Mouse (Mus musculus) heart, adult 2 months (tissue): Measurements from ENCODE around the gene Fsip1. TPM values are rescaled to one million over a fixed set of nuclear protein-coding genes. Genes with fewer than 3 reads are reported as not detected.

ENCODE experiments used
- DNase-seq, 2 experiments: peaks; one replicate each; pipeline ENCODE4 v3.0.0; 2021
- H3K27ac ChIP-seq: fragments of 200-600 bp; 2 replicates; pipeline ENCODE4 v1.8.1; 2022
- H3K27me3 ChIP-seq: fragments of 200-500 bp; 2 replicates; pipeline ENCODE4 v1.6.1; 2012; ENCODE audit warnings: mild to moderate bottlenecking, low read length, inconsistent platforms, mixed read lengths; ENCODE audit not compliant: control insufficient read depth, insufficient read depth
- H3K36me3 ChIP-seq: fragments of 200-500 bp; 2 replicates; pipeline ENCODE4 v1.6.1; 2012; ENCODE audit warnings: low read length, inconsistent platforms; ENCODE audit not compliant: control insufficient read depth, insufficient read depth
- H3K4me1 ChIP-seq: fragments of 200-500 bp; 2 replicates; pipeline ENCODE4 v1.6.1; 2011; ENCODE audit warnings: low read length; ENCODE audit not compliant: control insufficient read depth, insufficient read depth
- H3K4me3 ChIP-seq: fragments of 200-600 bp; 2 replicates; pipeline ENCODE4 v1.8.1; 2022
- H3K79me2 ChIP-seq: fragments of 200-500 bp; replicated peaks from 2 replicates; pipeline ENCODE4 v1.6.1; 2012; ENCODE audit warnings: mild to moderate bottlenecking, inconsistent platforms, low read length, moderate library complexity, mixed read lengths; ENCODE audit not compliant: control insufficient read depth, insufficient read depth
- H3K9ac ChIP-seq: fragments of 200-500 bp; 2 replicates; pipeline ENCODE4 v1.6.1; 2012; ENCODE audit warnings: low read depth, mild to moderate bottlenecking, control low read depth, inconsistent platforms, low read length, mixed read lengths
- CTCF ChIP-seq: fragments of 200-600 bp; IDR thresholded peaks from 2 replicates; pipeline ENCODE4 v1.8.1; 2022; ENCODE audit warnings: antibody characterized with exemption, mild to moderate bottlenecking, moderate library complexity
- EP300 ChIP-seq: fragments of 200-500 bp; IDR thresholded peaks from 2 replicates; pipeline ENCODE4 v1.6.1; 2011; ENCODE audit warnings: low read depth, low read length, control low read depth; ENCODE audit not compliant: insufficient read depth
- POLR2A ChIP-seq: fragments of 200-500 bp; IDR thresholded peaks from 2 replicates; pipeline ENCODE4 v1.6.1; 2011; ENCODE audit warnings: mild to moderate bottlenecking, low read depth, low read length, control low read depth; ENCODE audit not compliant: insufficient read depth
- WGBS: fragments of 180-500 bp; shearing (Covaris S2); methylation state at CpG from one replicate; pipeline ENCODE4 v1.1.7; 2018; 5-methylcytosine and 5-hydroxymethylcytosine counted together
- intact Hi-C: fragments of 180-260 bp; cut with DNase I; formaldehyde crosslinking; loops from one replicate; pipeline ENCODE4 v1.15.1; 2025
- long read RNA-seq: library from polyadenylated mRNA; stranded (forward); transcript quantifications from one replicate; pipeline ENCODE4 v2.0.0, GENCODE M21; 2021
- polyA plus RNA-seq: library from polyadenylated mRNA; depleted of rRNA; stranded (reverse); fragments of >200 nt; gene quantifications from 2 replicates; pipeline ENCODE4 v1.2.3, GENCODE M21; 2012; rRNA removed
- total RNA-seq, 2 experiments: library from RNA; stranded (reverse); gene quantifications; 2 replicates each; pipeline ENCODE4 v1.2.3; 2021

Fsip1 gene
- not detected for total RNA-seq
- 0.06 TPM in 1 of 2 replicates, not detected in the other for polyA plus RNA-seq
- long read RNA-seq, result 0 reads

DNA sequence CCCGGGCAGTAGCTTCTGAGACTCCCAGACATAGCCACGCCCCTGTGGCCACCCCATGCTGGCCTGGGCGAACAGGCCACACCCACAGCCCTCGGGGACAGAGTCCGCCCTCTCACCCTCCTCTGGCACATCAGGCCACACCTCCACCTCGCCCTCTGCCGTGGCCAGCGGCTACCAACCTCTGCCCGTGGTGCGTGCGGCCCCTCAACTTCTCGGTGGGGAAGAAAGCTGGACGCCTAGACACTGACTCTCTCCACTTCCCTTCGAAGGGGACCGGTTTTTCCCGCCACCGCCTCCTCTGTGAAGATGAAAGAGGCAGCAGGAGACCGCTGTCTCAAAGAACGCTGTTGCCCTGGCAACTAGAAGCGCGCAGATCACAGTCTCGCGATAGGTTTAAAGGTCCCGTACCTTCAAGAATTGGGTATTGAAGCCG, at the start of gene Fsip1:
Gene Fsip1, minus strand, starts transcription at position 346 of the 433 bp plus-strand sequence.
- under 1% methylated on average over 25 of the region's 25 CpGs for WGBS
- Histone ChIP-seq H3K4me1 (no peaks in the 10 kb centered on the region), H3K79me2 (no peaks in the 10 kb centered on the region), H3K27ac (no peak within 1 kb of the TSS), H3K36me3 (no peaks in the 10 kb centered on the region), H3K9ac (peak within 1 kb of the TSS; percentile 54; the same call in 1 of the 2 replicates), H3K27me3 (0 out of 2 replicates have a peak, but pooled peaks cover 2% of the 10 kb centered on the region), H3K4me3 (peak within 1 kb of the TSS; percentile 40)
- TF ChIP-seq POLR2A, result no peak
- TF ChIP-seq EP300, result no peak
- no peak for TF ChIP-seq CTCF
- intact Hi-C loops, result no loop called here
- peak; percentile 69 to 82 for DNase-seq

DNA sequence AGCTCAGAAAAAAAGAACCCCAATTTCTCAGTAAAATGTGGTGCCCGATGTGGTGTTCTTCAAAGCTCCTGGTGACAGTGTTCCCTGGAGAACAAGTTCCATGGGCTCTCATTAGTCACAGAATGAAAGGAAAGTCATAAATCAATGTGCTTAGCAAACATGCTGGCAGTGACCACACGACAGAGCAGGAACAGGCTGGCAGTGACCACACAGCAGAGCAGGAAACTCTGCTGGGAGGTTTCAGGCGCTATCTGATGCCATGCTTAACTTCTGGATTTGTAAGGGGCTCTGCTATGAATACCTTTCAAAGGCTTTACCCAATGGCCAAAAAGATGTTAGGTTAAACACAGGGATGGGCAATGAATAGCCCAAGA, 49.7 kb upstream of the Fsip1 start:
- H3K27ac ChIP-seq, result no peak overlapping the region
- H3K4me1 ChIP-seq, result no peaks in the 10 kb centered on the region
- no peaks in the 10 kb centered on the region for H3K27me3 ChIP-seq
- no peak for TF ChIP-seq CTCF
- TF ChIP-seq EP300, result no peak
- no peak for TF ChIP-seq POLR2A
- H3K4me3 ChIP-seq, result no peak overlapping the region
- no peaks in the 10 kb centered on the region for H3K36me3 ChIP-seq
- H3K79me2 ChIP-seq, result no peaks in the 10 kb centered on the region
- no peak for DNase-seq
- no peak overlapping the region for H3K9ac ChIP-seq
- intact Hi-C loops, result no loop called here
- WGBS, result 56% methylated on average over 3 of the region's 3 CpGs

DNA sequence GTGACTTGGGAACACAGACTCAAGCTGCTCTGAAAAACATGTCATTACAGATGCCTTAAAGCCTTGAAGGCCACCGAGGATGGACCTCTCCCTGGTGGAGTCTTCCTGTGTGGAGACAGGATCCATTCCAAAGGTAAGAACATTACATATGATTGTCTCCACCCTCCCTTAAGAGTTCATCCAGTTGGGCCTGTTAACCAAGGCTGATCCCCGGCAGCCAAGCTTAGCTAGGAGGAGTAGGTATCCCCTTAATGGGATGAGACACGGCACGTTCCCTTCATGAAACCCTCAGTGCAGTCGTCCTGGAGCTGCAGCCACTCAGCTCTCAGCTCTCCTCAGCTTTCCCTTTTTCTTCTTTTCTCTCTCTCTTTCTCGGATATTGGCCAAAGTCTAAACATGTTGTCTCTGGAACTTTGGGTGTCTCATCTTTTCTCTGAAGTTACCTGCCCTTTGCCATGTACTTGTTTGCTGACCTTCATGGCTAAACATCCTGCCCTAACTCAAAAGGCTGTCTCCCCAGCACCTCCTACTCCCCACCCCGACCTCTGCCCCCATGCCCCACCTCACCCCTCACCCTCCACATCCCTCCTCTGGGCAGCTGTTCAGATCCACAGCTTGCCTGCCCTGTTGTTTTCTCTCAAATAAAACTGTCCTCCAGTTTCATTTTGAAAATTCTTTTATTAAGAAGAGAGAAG, 49.2 kb upstream of the Fsip1 start:
- Histone ChIP-seq H3K4me1 (no peaks in the 10 kb centered on the region), H3K36me3 (no peaks in the 10 kb centered on the region), H3K27ac (no peak overlapping the region), H3K27me3 (no peaks in the 10 kb centered on the region), H3K4me3 (no peak overlapping the region), H3K79me2 (no peaks in the 10 kb centered on the region), H3K9ac (no peak overlapping the region)
- 81% methylated on average over 7 of the region's 7 CpGs for WGBS
- DNase-seq, result no peak
- no peak for TF ChIP-seq POLR2A
- no peak for TF ChIP-seq CTCF
- no peak for TF ChIP-seq EP300
- intact Hi-C loops, result no loop called here

DNA sequence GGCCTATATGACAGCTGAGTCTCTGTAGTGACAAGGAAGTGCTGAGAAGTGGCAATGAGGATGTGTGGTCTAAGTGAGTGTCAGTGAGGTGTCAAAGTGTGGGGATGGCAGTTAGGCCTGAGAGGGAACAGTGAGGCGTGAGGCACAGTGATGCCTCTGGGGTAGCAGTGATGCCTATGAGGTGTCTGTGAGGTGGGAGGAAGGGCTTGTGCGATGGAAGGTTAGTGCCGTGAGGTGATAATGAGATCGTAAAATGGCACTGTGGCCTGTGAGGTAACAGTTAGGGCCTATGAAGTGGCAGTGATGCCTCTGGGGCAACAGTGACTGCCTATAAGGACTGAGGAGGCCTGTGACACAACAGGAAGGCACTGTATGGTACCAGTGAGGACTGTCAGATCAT, 46.7 kb upstream of the Fsip1 start:
- Histone ChIP-seq H3K9ac (no peak overlapping the region), H3K79me2 (no peaks in the 10 kb centered on the region), H3K36me3 (no peaks in the 10 kb centered on the region), H3K27ac (no peak overlapping the region), H3K4me1 (no peaks in the 10 kb centered on the region), H3K27me3 (no peaks in the 10 kb centered on the region), H3K4me3 (no peak overlapping the region)
- no peak for DNase-seq
- intact Hi-C loops, result no loop called here
- 93% methylated on average over 4 of the region's 4 CpGs for WGBS
- TF ChIP-seq POLR2A, result no peak
- TF ChIP-seq EP300, result no peak
- TF ChIP-seq CTCF, result no peak

DNA sequence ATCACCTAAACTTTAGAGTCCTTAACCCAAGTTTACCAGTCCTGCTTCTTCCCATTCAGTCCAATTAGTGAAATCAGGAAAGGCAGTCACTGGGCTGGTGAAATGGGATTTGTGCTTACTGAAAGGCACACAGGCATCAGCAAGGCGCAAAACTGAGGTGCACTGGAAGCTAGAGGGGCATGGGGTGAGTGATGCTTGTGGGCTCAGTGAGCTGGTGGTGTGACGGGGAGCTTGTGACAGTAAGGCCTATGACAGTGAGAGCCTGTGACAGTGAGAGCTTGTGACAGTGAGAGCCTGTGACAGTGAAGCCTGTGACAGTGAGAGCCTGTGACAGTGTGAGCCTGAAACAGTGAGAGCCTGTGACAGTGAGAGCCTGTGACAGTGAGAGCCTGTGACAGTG, 44.9 kb upstream of the Fsip1 start:
- DNase-seq, result no peak
- Histone ChIP-seq H3K27ac (no peak overlapping the region), H3K27me3 (no peaks in the 10 kb centered on the region), H3K4me1 (no peaks in the 10 kb centered on the region), H3K9ac (no peak overlapping the region), H3K4me3 (no peak overlapping the region), H3K79me2 (no peaks in the 10 kb centered on the region), H3K36me3 (no peaks in the 10 kb centered on the region)
- TF ChIP-seq POLR2A (no peak), EP300 (no peak), CTCF (no peak)
- intact Hi-C loops, result no loop called here
- WGBS, result 95% methylated on average over 2 of the region's 2 CpGs

DNA sequence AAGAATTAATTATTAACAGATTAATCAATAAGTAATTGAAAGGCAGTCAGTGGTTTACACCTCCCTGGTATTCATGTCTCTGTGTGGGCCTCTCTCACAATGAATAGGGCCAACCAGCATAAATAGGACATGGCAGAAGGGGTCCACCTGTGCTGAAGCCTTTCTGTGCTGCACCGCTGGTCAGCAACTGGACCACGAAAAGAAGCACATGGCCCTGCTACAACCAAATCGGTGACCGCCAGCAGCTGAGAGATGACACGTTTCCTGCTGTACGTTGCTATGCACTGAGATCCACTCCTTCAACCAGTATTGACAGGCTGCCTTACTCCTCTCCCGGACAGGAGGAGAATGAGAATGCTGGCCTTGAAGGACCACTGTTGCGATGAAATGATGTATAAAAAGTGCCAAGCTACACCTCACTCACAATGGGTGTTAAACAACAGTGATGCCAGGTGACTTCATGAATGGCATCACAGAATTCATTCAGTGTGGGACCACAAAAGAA, 44.3 kb upstream of the Fsip1 start:
- Histone ChIP-seq H3K27me3 (no peaks in the 10 kb centered on the region), H3K4me1 (no peaks in the 10 kb centered on the region), H3K79me2 (no peaks in the 10 kb centered on the region), H3K4me3 (no peak overlapping the region), H3K27ac (no peak overlapping the region), H3K9ac (no peak overlapping the region), H3K36me3 (no peaks in the 10 kb centered on the region)
- no peak for DNase-seq
- intact Hi-C loops, result no loop called here
- WGBS, result 86% methylated on average over 8 of the region's 8 CpGs
- no peak for TF ChIP-seq CTCF
- TF ChIP-seq POLR2A, result no peak
- no peak for TF ChIP-seq EP300
